8 mouse cellular contexts compared by ENCODE assay signal in the genomic region with DNA sequence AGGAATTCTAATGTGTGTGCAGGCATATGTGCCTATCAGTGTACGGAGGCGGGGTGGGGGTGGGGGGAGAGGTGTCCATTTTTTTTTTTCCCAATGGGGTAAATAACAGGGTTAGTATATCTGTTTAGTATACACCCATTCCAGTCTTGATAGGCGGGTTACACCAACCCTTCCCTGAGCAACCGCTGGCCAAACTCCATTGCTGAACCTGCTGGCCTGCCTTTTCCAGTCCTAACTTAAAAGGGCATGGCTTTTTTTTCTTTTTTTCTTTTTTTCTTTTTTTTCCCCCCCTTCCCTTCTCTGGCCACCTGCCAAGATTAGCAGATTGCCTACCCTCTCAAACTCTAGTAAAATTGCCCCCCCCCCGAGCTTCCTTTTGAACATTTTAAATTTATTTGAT. TPM values are rescaled to one million over a fixed set of nuclear protein-coding genes. Genes with fewer than 3 reads are reported as not detected.
DNase-seq lines count a peak whose midpoint lies in the region; ATAC-seq and TF ChIP-seq lines count a peak whose summit lies in the region.

No protein-coding gene starts in this region.

- TF ChIP-seq CTCF in liver, adult 2 months (IDR thresholded peaks at IDR 0.05; ENCODE audit: low read depth, low read length): no peak

- peak overlapping the region; percentile 80 for H3K4me2 ChIP-seq in forebrain, embryonic 12.5 days
- peak overlapping the region; percentile 64; the same call in 1 of the 2 replicates for H3K4me2 ChIP-seq in neural tube, embryonic 14.5 days (ENCODE audit: low read depth, low read length)

- no peak overlapping the region for H3K9ac ChIP-seq in liver, adult 2 months (ENCODE audit: low read depth, low read length)
- H3K9ac ChIP-seq in forebrain, embryonic 12.5 days: no peak overlapping the region
- no peak overlapping the region for H3K9ac ChIP-seq in neural tube, embryonic 14.5 days (replicated peaks; ENCODE audit: low read depth, low read length)

- H3K4me1 ChIP-seq in liver, adult 2 months (ENCODE audit: control insufficient read depth, insufficient read depth, low read length): peaks cover 5% of the 10 kb centered on the region
- peaks cover 16% of the 10 kb centered on the region for H3K4me1 ChIP-seq in forebrain, embryonic 12.5 days
- 0 out of 2 replicates have a peak, but pooled peaks cover 4% of the 10 kb centered on the region for H3K4me1 ChIP-seq in neural tube, embryonic 14.5 days (ENCODE audit: control insufficient read depth, insufficient read depth, low read length)

- no peaks in the 10 kb centered on the region for H3K36me3 ChIP-seq in liver, adult 2 months (ENCODE audit: control insufficient read depth, insufficient read depth, low read length)
- no peaks in the 10 kb centered on the region for H3K36me3 ChIP-seq in forebrain, embryonic 12.5 days (replicated peaks)
- H3K36me3 ChIP-seq in neural tube, embryonic 14.5 days (ENCODE audit: control insufficient read depth, insufficient read depth, low read length): no peaks in the 10 kb centered on the region

- no peak for DNase-seq in liver, adult 2 months (ENCODE audit: extremely low read depth, low read depth, low spot score)
- DNase-seq in liver: no peak
- peak; percentile 11 to 43 for DNase-seq in kidney, postnatal 25 days
- no peak for DNase-seq in frontal cortex, postnatal 36 days (ENCODE audit: low spot score in 2 of 2)
- no peak for DNase-seq in T-cell, adult 2 months (ENCODE audit: low spot score)
- DNase-seq in spleen, postnatal 14 days (ENCODE audit: low spot score in 2 of 2): no peak

- no peak for ATAC-seq in forebrain, embryonic 12.5 days (ENCODE audit: low FRiP score)
- ATAC-seq in neural tube, embryonic 14.5 days (ENCODE audit: low read depth): no peak

- no peaks in the 10 kb centered on the region for H3K9me3 ChIP-seq in forebrain, embryonic 12.5 days
- H3K9me3 ChIP-seq in neural tube, embryonic 14.5 days (ENCODE audit: control insufficient read depth, low read length): no peaks in the 10 kb centered on the region

- no peak overlapping the region for H3K27ac ChIP-seq in liver, adult 2 months (replicated peaks; ENCODE audit: insufficient read depth, low read depth, low read length)
- no peak overlapping the region for H3K27ac ChIP-seq in forebrain, embryonic 12.5 days
- no peak overlapping the region for H3K27ac ChIP-seq in neural tube, embryonic 14.5 days (ENCODE audit: low read depth, low read length)

- H3K4me3 ChIP-seq in liver, adult 2 months (ENCODE audit: insufficient read depth, low read depth, low read length): 0 out of 2 replicates have a peak overlapping the region, but pooled peaks have one; percentile 51
- H3K4me3 ChIP-seq in forebrain, embryonic 12.5 days (replicated peaks): no peak overlapping the region; the same call in 1 of the 2 replicates
- no peak overlapping the region for H3K4me3 ChIP-seq in neural tube, embryonic 14.5 days (ENCODE audit: low read depth, low read length)

- H3K27me3 ChIP-seq in liver, adult 2 months (ENCODE audit: control insufficient read depth, insufficient read depth, low read length): no peaks in the 10 kb centered on the region
- H3K27me3 ChIP-seq in forebrain, embryonic 12.5 days: peaks cover 24% of the 10 kb centered on the region
- H3K27me3 ChIP-seq in neural tube, embryonic 14.5 days (ENCODE audit: control insufficient read depth, insufficient read depth, low read length): peaks cover 11% of the 10 kb centered on the region; the same call in 1 of the 2 replicates

- peaks cover 8% of the 10 kb centered on the region; the same call in 1 of the 2 replicates for H3K79me2 ChIP-seq in liver, adult 2 months (ENCODE audit: control insufficient read depth, insufficient read depth, low read length)

- TF ChIP-seq POLR2A in liver, adult 2 months (IDR thresholded peaks at IDR 0.05; ENCODE audit: extremely low read depth, insufficient read depth, low read length): no peak

- 63% methylated on average over 5 of the region's 5 CpGs for WGBS in liver, adult 2 months
- 13% methylated on average over 5 of the region's 5 CpGs for WGBS in forebrain, embryonic 12.5 days
- WGBS in neural tube, embryonic 14.5 days: 22% methylated on average over 5 of the region's 5 CpGs

RNA-seq across cellular contexts. Expression of a gene that starts 1.1 kb away (rescaled TPM):
- 3.0 and 4.3 TPM in 2 replicates for total RNA-seq in liver, adult 2 months (2014; rRNA removed)
- polyA plus RNA-seq in liver, adult 2 months (2012; rRNA removed): 2.7 and 3.3 TPM in 2 replicates
- polyA plus RNA-seq in forebrain, embryonic 12.5 days (2016; fragmentation: Nextera tagmentation; extraction: Ambion mirVana): 1.2 and 1.3 TPM in 2 replicates
- 1.6 and 2.4 TPM in 2 replicates for polyA plus RNA-seq in neural tube, embryonic 14.5 days (2014; fragmentation: Nextera tagmentation; extraction: Ambion mirVana)

Comparison
In these comparisons a context has a peak if more than half of its experiments do, and no peak if none do; other contexts are left out.
1. DNase-seq: peak in kidney, postnatal 25 days (2 of 2); none in liver, adult 2 months (single experiment), liver (single experiment), frontal cortex, postnatal 36 days (0 of 2), T-cell, adult 2 months (single experiment) and spleen, postnatal 14 days (0 of 2).